Mouse (Mus musculus) heart, embryonic 11.5 days (tissue): ENCODE results near the gene Trib3. TPM values are rescaled to one million over a fixed set of nuclear protein-coding genes. Genes with fewer than 3 reads are reported as not detected.

ENCODE experiments used
- ATAC-seq: fragments of 200-750 bp; cut with Nextera tagmentation; replicated peaks from 2 replicates; pipeline ENCODE4 v1.8.0; 2017; ENCODE audit warnings: moderate library complexity; ENCODE audit not compliant: insufficient number of reproducible peaks, low FRiP score, low TSS enrichment
- H3K27ac ChIP-seq: fragments of 300-500 bp; sonication (generic); 2 replicates; pipeline ENCODE4 v1.5.1; 2014; ENCODE audit warnings: mild to moderate bottlenecking, low read depth, low read length
- H3K27me3 ChIP-seq: fragments of 300-500 bp; sonication (generic); 2 replicates; pipeline ENCODE4 v1.6.1; 2014; ENCODE audit warnings: mild to moderate bottlenecking, low read length, mixed read lengths; ENCODE audit not compliant: control insufficient read depth, insufficient read depth
- H3K36me3 ChIP-seq: fragments of 300-500 bp; sonication (generic); 2 replicates; pipeline ENCODE4 v1.6.1; 2014; ENCODE audit warnings: mild to moderate bottlenecking, low read length, moderate library complexity, mixed read lengths; ENCODE audit not compliant: control insufficient read depth, insufficient read depth
- H3K4me1 ChIP-seq: fragments of 300-500 bp; sonication (generic); 2 replicates; pipeline ENCODE4 v1.6.1; 2014; ENCODE audit warnings: low read length; ENCODE audit not compliant: control insufficient read depth, insufficient read depth
- H3K4me2 ChIP-seq: fragments of 300-500 bp; sonication (generic); 2 replicates; pipeline ENCODE4 v1.6.1; 2014; ENCODE audit warnings: mild to moderate bottlenecking, moderate library complexity
- H3K4me3 ChIP-seq: fragments of 300-500 bp; sonication (generic); 2 replicates; pipeline ENCODE4 v1.5.1; 2014; ENCODE audit warnings: low read depth, low read length
- H3K9ac ChIP-seq: fragments of 300-500 bp; sonication (generic); 2 replicates; pipeline ENCODE4 v1.6.1; 2014; ENCODE audit warnings: mild to moderate bottlenecking, low read depth, low read length, moderate library complexity
- H3K9me3 ChIP-seq: fragments of 300-500 bp; sonication (generic); replicated peaks from 2 replicates; pipeline ENCODE4 v1.6.1; 2016; ENCODE audit warnings: low read length; ENCODE audit not compliant: control insufficient read depth
- WGBS: fragments of 180-500 bp; shearing (Covaris S2); extraction: QIAGEN DNeasy Blood & Tissue Kit; methylation state at CpG from one replicate; pipeline ENCODE4 v1.1.7; 2014; ENCODE audit not compliant: insufficient replicate concordance; 5-methylcytosine and 5-hydroxymethylcytosine counted together
- polyA plus RNA-seq: library from polyadenylated mRNA; unstranded; fragments of >200 nt; fragmentation: Nextera tagmentation; extraction: Ambion mirVana; gene quantifications from 2 replicates; pipeline ENCODE4 v1.2.1, GENCODE M21; 2014

The Trib3 gene
- polyA plus RNA-seq, 1 experiment from 2014 or later, result 3.4 TPM

GRCm38 (mm10) chr2:152357254-152357653 lies 13.4 kb upstream of the Trib3 start:
- 77% methylated on average over 3 of the region's 3 CpGs for WGBS
- ATAC-seq, result no peak
- Histone ChIP-seq H3K4me2 (no peak overlapping the region), H3K4me1 (peaks cover 12% of the 10 kb centered on the region), H3K9me3 (no peaks in the 10 kb centered on the region), H3K27me3 (no peaks in the 10 kb centered on the region), H3K27ac (no peak overlapping the region), H3K9ac (no peak overlapping the region), H3K4me3 (no peak overlapping the region), H3K36me3 (no peaks in the 10 kb centered on the region)

GRCm38 (mm10) chr2:152349842-152350540 lies 6.2 kb upstream of the Trib3 start:
- Histone ChIP-seq H3K4me2 (peak overlapping the region; percentile 32), H3K4me3 (no peak overlapping the region; the same call in 1 of the 2 replicates), H3K27ac (peak overlapping the region; percentile 62), H3K9ac (no peak overlapping the region), H3K9me3 (no peaks in the 10 kb centered on the region), H3K36me3 (no peaks in the 10 kb centered on the region), H3K4me1 (0 out of 2 replicates have a peak, but pooled peaks cover 3% of the 10 kb centered on the region), H3K27me3 (no peaks in the 10 kb centered on the region)
- ATAC-seq, result peak; percentile 32; the same call in 1 of the 2 replicates
- WGBS, result 81% methylated on average over 8 of the region's 8 CpGs

GRCm38 (mm10) chr2:152349205-152349604 lies 5.4 kb upstream of the Trib3 start:
- Histone ChIP-seq H3K9ac (0 out of 2 replicates have a peak overlapping the region, but pooled peaks have one; percentile 10), H3K4me1 (peaks cover 7% of the 10 kb centered on the region; the same call in 1 of the 2 replicates), H3K4me2 (no peak overlapping the region), H3K4me3 (no peak overlapping the region), H3K9me3 (no peaks in the 10 kb centered on the region), H3K27me3 (no peaks in the 10 kb centered on the region), H3K36me3 (no peaks in the 10 kb centered on the region), H3K27ac (peak overlapping the region; percentile 62; the same call in 1 of the 2 replicates)
- 78% methylated on average over 6 of the region's 6 CpGs for WGBS
- ATAC-seq, result no peak

- Histone ChIP-seq H3K4me3 (no peak overlapping the region), H3K4me1 (peaks cover 7% of the 10 kb centered on the region; the same call in 1 of the 2 replicates), H3K27me3 (no peaks in the 10 kb centered on the region), H3K9ac (no peak overlapping the region), H3K4me2 (no peak overlapping the region), H3K36me3 (no peaks in the 10 kb centered on the region), H3K9me3 (no peaks in the 10 kb centered on the region), H3K27ac (no peak overlapping the region)
- no peak for ATAC-seq
- WGBS, result 69% methylated on average over 2 of the region's 2 CpGs
Measured at GRCm38 (mm10) chr2:152347722-152348121, 3.9 kb upstream of the Trib3 start.

GRCm38 (mm10) chr2:152346776-152347465 lies 3.1 kb upstream of the Trib3 start:
- Histone ChIP-seq H3K4me2 (peak overlapping the region; percentile 44; the same call in 1 of the 2 replicates), H3K27me3 (no peaks in the 10 kb centered on the region), H3K4me1 (peaks cover 7% of the 10 kb centered on the region; the same call in 1 of the 2 replicates), H3K9me3 (no peaks in the 10 kb centered on the region), H3K27ac (peak overlapping the region; percentile 77), H3K36me3 (no peaks in the 10 kb centered on the region), H3K9ac (peak overlapping the region; percentile 0; the same call in 1 of the 2 replicates), H3K4me3 (no peak overlapping the region)
- 13% methylated on average over 9 of the region's 9 CpGs for WGBS
- peak; percentile 60 for ATAC-seq

GRCm38 (mm10) chr2:152345393-152345792 lies 1.6 kb upstream of the Trib3 start:
- H3K9me3 ChIP-seq, result no peaks in the 10 kb centered on the region
- no peak overlapping the region for H3K4me2 ChIP-seq
- H3K36me3 ChIP-seq, result no peaks in the 10 kb centered on the region
- ATAC-seq, result no peak
- no peaks in the 10 kb centered on the region for H3K27me3 ChIP-seq
- H3K27ac ChIP-seq, result no peak overlapping the region
- no peak overlapping the region for H3K9ac ChIP-seq
- H3K4me1 ChIP-seq, result peaks cover 7% of the 10 kb centered on the region; the same call in 1 of the 2 replicates
- H3K4me3 ChIP-seq, result no peak overlapping the region
- 66% methylated on average over 6 of the region's 6 CpGs for WGBS

GRCm38 (mm10) chr2:152344909-152345308 lies 1.1 kb upstream of the Trib3 start:
- Histone ChIP-seq H3K4me1 (peaks cover 7% of the 10 kb centered on the region; the same call in 1 of the 2 replicates), H3K27ac (no peak overlapping the region), H3K36me3 (no peaks in the 10 kb centered on the region), H3K4me3 (no peak overlapping the region), H3K27me3 (no peaks in the 10 kb centered on the region), H3K9ac (no peak overlapping the region), H3K4me2 (peak overlapping the region; percentile 92; the same call in 1 of the 2 replicates), H3K9me3 (no peaks in the 10 kb centered on the region)
- 58% methylated on average over 5 of the region's 5 CpGs for WGBS
- ATAC-seq, result no peak

- H3K27ac ChIP-seq, result peak overlapping the region; percentile 43; the same call in 1 of the 2 replicates
- WGBS, result 8% methylated on average over 10 of the region's 10 CpGs
- H3K4me3 ChIP-seq, result peak overlapping the region; percentile 66
- H3K9ac ChIP-seq, result peak overlapping the region; percentile 72; the same call in 1 of the 2 replicates
- peak overlapping the region; percentile 92 for H3K4me2 ChIP-seq
- ATAC-seq, result no peak
- H3K27me3 ChIP-seq, result no peaks in the 10 kb centered on the region
- no peaks in the 10 kb centered on the region for H3K36me3 ChIP-seq
- no peaks in the 10 kb centered on the region for H3K9me3 ChIP-seq
- H3K4me1 ChIP-seq, result peaks cover 7% of the 10 kb centered on the region; the same call in 1 of the 2 replicates
Measured at GRCm38 (mm10) chr2:152344361-152344760, 529 bp upstream of the Trib3 start.
